Mouse (Mus musculus): ENCODE measurements around the gene Arfgap1.

The Arfgap1 gene

DNA sequence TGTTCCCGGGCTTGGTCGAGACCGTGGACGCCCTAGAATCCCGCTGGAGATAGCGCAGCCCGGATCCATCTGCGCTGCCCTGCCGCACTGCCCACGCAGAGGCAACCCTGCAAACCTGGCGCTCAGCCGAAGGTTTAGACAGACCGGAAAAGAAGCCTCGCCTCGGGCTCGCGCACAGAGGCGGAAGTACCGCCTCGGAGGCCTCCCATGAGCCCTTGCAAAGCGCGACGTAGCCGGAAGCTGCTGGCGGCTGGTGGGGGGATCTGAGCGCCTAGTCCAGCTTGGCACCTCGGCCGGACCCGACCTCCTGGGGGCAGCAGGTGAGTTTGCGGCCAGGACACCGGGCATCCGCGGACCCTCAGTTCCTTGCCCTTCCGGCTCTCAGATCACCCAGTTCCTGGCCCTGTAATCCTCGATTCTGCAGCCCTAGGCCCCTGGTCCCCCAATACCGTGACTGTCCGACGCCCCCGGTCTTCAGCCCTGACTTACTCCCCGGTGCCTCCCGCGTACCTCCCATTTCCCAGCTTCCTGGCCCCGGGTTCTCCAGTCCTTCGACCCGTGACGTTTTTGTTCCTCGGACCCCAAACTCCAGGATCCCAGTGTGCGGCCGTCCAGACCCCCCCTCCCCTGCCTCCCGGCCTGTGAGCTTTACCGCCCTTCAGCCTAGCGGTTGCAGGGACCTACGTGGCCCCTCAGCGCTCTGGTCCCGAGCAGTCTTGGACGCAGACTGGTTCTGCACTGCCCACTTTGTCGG lies at the start of gene Arfgap1:
Gene Arfgap1 (plus strand): TSS at position 216 of the 754 bp plus-strand sequence.
- peak; percentile 94 to 97 for DNase-seq (ENCODE audit: inconsistent age in 2 of 2, low spot score in 1 of 2)

- no peak for DNase-seq (ENCODE audit: inconsistent age in 2 of 2, low spot score in 1 of 2)
Measured at GRCm38 (mm10) chr2:180919913-180920809, 46.9 kb upstream of the Arfgap1 start.

- DNase-seq (ENCODE audit: inconsistent age in 2 of 2, low spot score in 1 of 2): peak; percentile 98 to 99
Measured at GRCm38 (mm10) chr2:180920810-180921400, 46.1 kb upstream of the Arfgap1 start, which contains the start of gene Ythdf1. Ythdf1 (minus strand) TSS chr2:180920949.

- DNase-seq (ENCODE audit: inconsistent age in 2 of 2, low spot score in 1 of 2): peak; percentile 51 to 67
Measured at GRCm38 (mm10) chr2:180922739-180923138, 44.3 kb upstream of the Arfgap1 start.

DNA sequence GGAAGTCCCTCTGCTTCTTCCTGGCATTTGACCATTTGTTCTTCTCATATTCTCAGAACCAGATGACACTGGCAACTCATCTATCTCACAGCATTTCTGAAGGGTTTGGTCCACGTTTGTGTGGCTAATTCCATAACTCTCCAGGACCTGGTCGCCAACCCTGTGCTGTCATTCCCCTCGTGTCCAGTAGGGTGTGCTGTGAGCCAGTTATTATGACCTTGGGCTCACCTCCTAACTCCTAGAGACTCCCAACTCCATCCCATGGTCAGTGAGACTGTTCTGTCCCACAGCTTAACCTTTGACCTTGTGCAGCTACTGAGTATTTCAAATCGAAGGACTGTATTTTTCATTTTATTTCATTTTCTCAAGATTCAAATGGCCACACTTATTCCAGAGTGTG lies 41.8 kb upstream of the Arfgap1 start:
- peak; percentile 69 to 92 for DNase-seq (ENCODE audit: inconsistent age in 2 of 2, low spot score in 1 of 2)

- DNase-seq (ENCODE audit: inconsistent age in 2 of 2, low spot score in 1 of 2): no peak
Measured at GRCm38 (mm10) chr2:180928723-180929122, 38.3 kb upstream of the Arfgap1 start, which contains the start of gene Birc7. Birc7 (plus strand) TSS chr2:180929023.

GRCm38 (mm10) chr2:180932418-180932817 lies 34.6 kb upstream of the Arfgap1 start:
- DNase-seq (ENCODE audit: inconsistent age in 2 of 2, low spot score in 1 of 2): no peak

DNA sequence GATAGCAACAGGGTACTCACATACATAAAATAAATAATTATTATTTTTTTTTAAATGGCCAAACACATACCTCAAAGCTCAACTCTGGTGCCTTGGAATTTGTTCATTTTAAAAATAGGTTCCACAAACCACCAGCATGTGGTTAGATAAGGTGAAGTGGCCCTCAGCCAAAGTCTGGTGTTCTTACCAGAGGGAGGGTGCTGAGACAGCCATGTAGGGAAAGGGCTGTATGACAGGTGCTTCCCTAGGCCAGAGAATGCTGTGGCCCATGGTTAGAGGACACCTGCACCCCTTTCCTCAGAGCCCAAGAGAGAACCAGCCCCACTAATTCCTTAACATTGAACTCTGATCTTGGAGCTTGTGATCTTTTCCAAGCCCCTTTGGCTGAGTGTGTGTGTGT lies 26.8 kb upstream of the Arfgap1 start:
- DNase-seq (ENCODE audit: inconsistent age in 2 of 2, low spot score in 1 of 2): no peak

DNA sequence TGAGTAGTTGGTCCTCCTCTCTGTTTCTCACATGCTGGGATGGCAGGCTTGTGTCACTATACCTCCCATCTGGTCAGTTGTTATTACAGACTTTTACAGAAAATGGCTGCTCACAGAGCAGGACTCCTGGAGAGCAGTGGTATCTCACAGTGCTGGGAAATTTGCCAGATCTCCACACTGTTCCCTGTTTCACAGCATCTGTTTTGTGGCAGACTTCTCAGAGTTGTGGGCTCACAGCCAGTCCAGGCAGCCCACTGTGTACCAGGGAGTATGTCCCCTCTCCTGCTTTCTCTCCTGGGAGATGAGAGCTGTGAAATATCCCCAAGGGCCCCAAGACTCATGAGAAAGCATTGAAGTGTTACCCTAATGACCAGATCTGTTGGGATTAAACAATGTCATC lies 25.2 kb upstream of the Arfgap1 start:
- no peak for DNase-seq (ENCODE audit: inconsistent age in 2 of 2, low spot score in 1 of 2)

DNA sequence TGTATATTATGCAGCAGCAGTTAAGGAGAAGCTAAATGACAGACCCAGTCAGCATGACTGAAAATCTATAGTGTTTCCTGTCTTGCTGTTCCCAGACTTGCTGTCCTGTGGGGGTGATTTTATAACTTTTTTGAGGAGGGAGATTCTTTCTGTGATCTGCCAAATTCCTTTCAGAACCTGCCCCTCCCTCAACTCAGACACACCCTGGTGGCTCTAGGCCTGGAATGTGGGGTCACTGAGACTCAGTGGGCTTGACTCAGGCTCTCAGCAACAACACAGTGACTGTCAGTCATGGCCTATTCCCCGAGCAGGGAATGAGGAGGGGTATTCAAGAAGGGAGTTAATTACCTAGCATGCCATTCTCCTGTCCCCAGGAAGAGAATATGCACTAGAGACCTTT lies 17.1 kb upstream of the Arfgap1 start:
- no peak for DNase-seq (ENCODE audit: inconsistent age in 2 of 2, low spot score in 1 of 2)

GRCm38 (mm10) chr2:180952731-180953171 lies 14.3 kb upstream of the Arfgap1 start:
- no peak for DNase-seq (ENCODE audit: inconsistent age in 2 of 2, low spot score in 1 of 2)

GRCm38 (mm10) chr2:180953638-180954037 lies 13.4 kb upstream of the Arfgap1 start:
- no peak for DNase-seq (ENCODE audit: inconsistent age in 2 of 2, low spot score in 1 of 2)

- DNase-seq (ENCODE audit: inconsistent age in 2 of 2, low spot score in 1 of 2): peak; percentile 27 to 67
Measured at GRCm38 (mm10) chr2:180954061-180955047, 12.7 kb upstream of the Arfgap1 start, which contains the start of gene Nkain4. Nkain4 (minus strand) TSS chr2:180954699.

- no peak for DNase-seq (ENCODE audit: inconsistent age in 2 of 2, low spot score in 1 of 2)
Measured at GRCm38 (mm10) chr2:180959605-180960004, 7.4 kb upstream of the Arfgap1 start.

- no peak for DNase-seq (ENCODE audit: inconsistent age in 2 of 2, low spot score in 1 of 2)
Measured at GRCm38 (mm10) chr2:180960187-180960586, 6.8 kb upstream of the Arfgap1 start.

GRCm38 (mm10) chr2:180962616-180963308 lies 4.3 kb upstream of the Arfgap1 start:
- peak; percentile 65 to 76 for DNase-seq (ENCODE audit: inconsistent age in 2 of 2, low spot score in 1 of 2)

- peak; percentile 82 to 93 for DNase-seq (ENCODE audit: inconsistent age in 2 of 2, low spot score in 1 of 2)
Measured at GRCm38 (mm10) chr2:180963956-180964355, 3.1 kb upstream of the Arfgap1 start.

DNA sequence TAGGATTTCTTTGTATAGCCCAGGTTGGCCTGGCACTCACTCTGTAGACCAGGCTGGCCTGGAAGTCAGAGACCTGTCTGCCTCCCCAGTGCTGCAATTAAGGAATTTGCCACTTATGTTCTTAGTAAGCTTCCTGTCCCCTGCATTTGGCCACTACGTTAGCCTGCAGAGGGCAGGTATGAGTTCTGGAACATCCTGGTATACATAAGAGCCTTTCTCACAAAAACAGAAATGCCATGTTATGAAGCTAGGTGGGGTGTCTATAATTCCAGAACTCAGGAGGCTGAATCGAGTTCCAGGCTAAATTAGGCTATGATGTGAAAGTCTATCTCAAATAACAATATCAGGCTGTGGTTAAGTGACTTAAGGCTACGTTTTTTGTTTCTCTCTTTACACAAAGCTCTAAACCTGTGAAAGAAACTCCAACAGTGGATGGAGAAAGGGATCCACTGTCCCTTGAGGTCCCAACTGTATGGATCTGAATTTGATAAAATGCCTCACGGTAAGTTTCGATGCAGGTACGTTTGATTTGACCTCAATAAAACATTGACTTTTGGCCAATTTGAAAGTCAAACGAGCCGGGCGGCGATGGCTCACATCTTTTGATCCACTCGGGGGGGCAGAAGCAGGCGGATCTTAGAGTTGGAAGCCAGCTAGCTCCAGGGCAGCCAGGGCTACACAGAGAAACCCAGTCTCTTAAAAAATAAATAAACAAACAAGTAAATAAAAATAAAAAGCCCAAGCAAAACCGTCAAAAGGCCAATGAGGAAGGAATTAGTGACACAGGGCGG lies 738 bp upstream of the Arfgap1 start:
- DNase-seq (ENCODE audit: inconsistent age in 2 of 2, low spot score in 1 of 2): no peak

DNA sequence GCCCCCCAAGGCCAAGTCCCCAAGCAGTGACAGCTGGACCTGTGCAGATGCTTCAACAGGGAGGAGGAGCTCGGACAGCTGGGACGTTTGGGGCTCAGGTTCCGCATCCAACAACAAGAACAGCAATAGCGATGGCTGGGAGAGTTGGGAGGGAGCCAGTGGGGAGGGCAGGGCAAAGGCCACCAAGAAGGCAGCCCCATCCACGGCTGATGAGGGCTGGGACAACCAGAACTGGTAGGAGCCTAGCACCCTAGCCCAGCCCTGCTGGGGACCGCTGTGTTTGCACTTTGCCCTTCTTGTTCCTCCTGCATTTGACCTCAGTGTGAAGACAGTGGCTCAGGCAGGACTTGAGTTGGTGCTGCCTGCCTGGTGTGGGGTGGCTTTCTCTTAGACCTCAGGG lies 14.1 kb downstream of the Arfgap1 start:
- no peak for DNase-seq (ENCODE audit: inconsistent age in 2 of 2, low spot score in 1 of 2)

Data from adrenal gland, adult (tissue).